Mouse (Mus musculus) layer of hippocampus, postnatal 25 days (tissue): ENCODE data around the gene Tcte3. TPM values are rescaled to one million over a fixed set of nuclear protein-coding genes. Genes with fewer than 3 reads are reported as not detected.

Experiments
- total RNA-seq, 2 experiments: library from RNA; stranded (reverse); gene quantifications; 2 replicates each; pipeline ENCODE4 v1.2.3; 2021

The Tcte3 gene
- total RNA-seq, 2 experiments from 2014 or later: 1.1 TPM; not detected in 1

Other genes with a start within 250 kb of the Tcte3 start
- 1 to 10 TPM; 1.2 to 2.4 TPM for gene Wdr27, start 98.3 kb downstream of the Tcte3 start, total RNA-seq
- 10 to 100 TPM; 14.7 to 16.8 TPM for gene 1600012H06Rik, start 98.3 kb downstream of the Tcte3 start, total RNA-seq
- 10 to 100 TPM; 57.4 to 62.0 TPM for gene Phf10, start 80.2 kb downstream of the Tcte3 start, total RNA-seq
- gene 9030025P20Rik, start 63.0 kb downstream of the Tcte3 start, total RNA-seq: 1 to 10 TPM; 4.6 to 8.1 TPM
- not detected for gene Gm3417, start 62.7 kb downstream of the Tcte3 start, total RNA-seq
- gene Gm3435, start 31.3 kb downstream of the Tcte3 start, total RNA-seq: 1 to 10 TPM; 2.1 to 3.8 TPM
- gene Ermard, start 280 bp downstream of the Tcte3 start, total RNA-seq: 10 to 100 TPM; 44.9 to 72.4 TPM
- 10 to 100 TPM in 1 of 2 experiments, 1 to 10 TPM in 1; 6.8 to 10.5 TPM for gene Gm3448, start within 50 bp of the Tcte3 start, total RNA-seq